Mouse (Mus musculus) limb, embryonic 14.5 days (tissue): ENCODE data around the gene Mbtd1. TPM values are rescaled to one million over a fixed set of nuclear protein-coding genes. Genes with fewer than 3 reads are reported as not detected.

Experiments used
- ATAC-seq: fragments of 200-750 bp; cut with Nextera tagmentation; 2 replicates; pipeline ENCODE4 v1.8.0; 2017; ENCODE audit warnings: low read depth, moderate number of reproducible peaks, moderate TSS enrichment; ENCODE audit not compliant: low FRiP score
- DNase-seq: peaks from one replicate; pipeline ENCODE4 v3.0.0-alpha.2; 2015; ENCODE audit warnings: low spot score
- H3K27ac ChIP-seq: fragments of 300-500 bp; sonication (generic); replicated peaks from 2 replicates; pipeline ENCODE4 v1.5.1; 2014; ENCODE audit warnings: low read depth, mild to moderate bottlenecking, low read length, moderate library complexity, mixed read lengths
- H3K27me3 ChIP-seq: fragments of 300-500 bp; sonication (generic); 2 replicates; pipeline ENCODE4 v1.6.1; 2014; ENCODE audit warnings: low read length, mixed read lengths; ENCODE audit not compliant: control insufficient read depth, insufficient read depth
- H3K36me3 ChIP-seq: fragments of 300-500 bp; sonication (generic); 2 replicates; pipeline ENCODE4 v1.6.1; 2014; ENCODE audit warnings: mild to moderate bottlenecking, low read length, moderate library complexity, mixed read lengths; ENCODE audit not compliant: control insufficient read depth, insufficient read depth
- H3K4me1 ChIP-seq: fragments of 300-500 bp; sonication (generic); 2 replicates; pipeline ENCODE4 v1.6.1; 2014; ENCODE audit warnings: antibody characterized with exemption, low read length, mixed read lengths; ENCODE audit not compliant: control insufficient read depth, insufficient read depth
- H3K4me2 ChIP-seq: fragments of 300-500 bp; sonication (generic); replicated peaks from 2 replicates; pipeline ENCODE4 v1.6.1; 2014; ENCODE audit warnings: low read depth, mild to moderate bottlenecking, low read length, moderate library complexity; ENCODE audit not compliant: severe bottlenecking
- H3K4me3 ChIP-seq: fragments of 300-500 bp; sonication (generic); replicated peaks from 2 replicates; pipeline ENCODE4 v1.5.1; 2014; ENCODE audit warnings: low read length
- H3K9ac ChIP-seq: fragments of 300-500 bp; sonication (generic); 2 replicates; pipeline ENCODE4 v1.6.1; 2014; ENCODE audit warnings: mild to moderate bottlenecking, low read depth, low read length, moderate library complexity; ENCODE audit not compliant: severe bottlenecking
- H3K9me3 ChIP-seq: fragments of 300-500 bp; sonication (generic); 2 replicates; pipeline ENCODE4 v1.6.1; 2016; ENCODE audit warnings: low read length; ENCODE audit not compliant: control insufficient read depth
- POLR2A ChIP-seq: fragments of 200-500 bp; IDR thresholded peaks from 2 replicates; pipeline ENCODE4 v1.8.0; 2012; ENCODE audit warnings: inconsistent platforms, mild to moderate bottlenecking, moderate library complexity, borderline replicate concordance; ENCODE audit not compliant: insufficient read depth, insufficient read length; ENCODE audit errors: extremely low read depth
- WGBS: fragments of 180-500 bp; shearing (Covaris S2); extraction: QIAGEN DNeasy Blood & Tissue Kit; methylation state at CpG from one replicate; pipeline ENCODE4 v1.1.7; 2014; 5-methylcytosine and 5-hydroxymethylcytosine counted together
- polyA plus RNA-seq, 2 experiments: library from polyadenylated mRNA; depleted of rRNA in 1 of 2; stranded (reverse) in 1 of 2; unstranded in 1 of 2; fragments of >200 nt; fragmentation: Nextera tagmentation in 1 of 2; extraction: Ambion mirVana in 1 of 2; gene quantifications; 2 replicates each; pipeline versions ENCODE4 v1.2.1 to v1.2.3; 2012 to 2014

The Mbtd1 gene
- polyA plus RNA-seq, 2 experiments, result 23.8 to 36.3 TPM

DNA sequence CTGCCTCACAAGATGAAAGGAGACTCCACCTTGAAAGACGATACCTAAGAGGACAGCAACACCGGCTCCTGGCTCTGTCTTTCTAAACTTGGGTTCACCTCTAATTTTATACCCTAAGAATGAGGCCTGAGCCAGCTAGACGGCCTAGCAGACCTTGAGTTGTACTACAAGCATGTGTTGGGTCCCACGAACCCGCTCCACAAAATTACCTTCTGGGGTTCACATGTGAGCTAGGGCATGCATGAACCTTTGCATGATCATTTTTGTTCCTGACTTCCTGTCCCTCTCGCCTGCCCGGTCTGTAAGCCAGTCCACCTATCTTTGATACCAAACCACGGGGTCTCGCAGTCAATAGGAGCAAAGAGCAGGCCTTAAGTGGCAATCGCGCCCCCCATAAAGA is 81.7 kb downstream of the Mbtd1 start:
- TF ChIP-seq POLR2A, result no peak
- WGBS, result under 1% methylated on average over 11 of the region's 11 CpGs
- H3K9me3 ChIP-seq, result no peaks in the 10 kb centered on the region
- peak overlapping the region; percentile 62 for H3K9ac ChIP-seq
- ATAC-seq (no peak), DNase-seq (no peak)
- H3K4me3 ChIP-seq, result peak overlapping the region; percentile 75
- peak overlapping the region; percentile 78 for H3K4me2 ChIP-seq
- H3K4me1 ChIP-seq, result 0 out of 2 replicates have a peak, but pooled peaks cover 7% of the 10 kb centered on the region
- peak overlapping the region; percentile 63; the same call in 1 of the 2 replicates for H3K27ac ChIP-seq
- H3K36me3 ChIP-seq, result peaks cover 32% of the 10 kb centered on the region
- H3K27me3 ChIP-seq, result no peaks in the 10 kb centered on the region

GRCm38 (mm10) chr11:93968005-93968847 is 82.6 kb downstream of the Mbtd1 start, which contains the start of the genes Gm20390 and Nme1:
Gm20390 (minus strand) TSS chr11:93968293.
Nme1 (minus strand) TSS chr11:93968521.
- Histone ChIP-seq H3K27ac (peak within 1 kb of the TSS; percentile 63), H3K9ac (peak within 1 kb of the TSS; percentile 62), H3K36me3 (peaks cover 23% of the 10 kb centered on the region), H3K9me3 (no peaks in the 10 kb centered on the region), H3K4me1 (0 out of 2 replicates have a peak, but pooled peaks cover 7% of the 10 kb centered on the region), H3K27me3 (no peaks in the 10 kb centered on the region), H3K4me2 (peak within 1 kb of the TSS; percentile 78), H3K4me3 (peak within 1 kb of the TSS; percentile 75)
- peak; percentile 97 for ATAC-seq
- under 1% methylated on average over 40 of the region's 40 CpGs for WGBS
- no peak for TF ChIP-seq POLR2A
- peak; percentile 97 for DNase-seq

DNA sequence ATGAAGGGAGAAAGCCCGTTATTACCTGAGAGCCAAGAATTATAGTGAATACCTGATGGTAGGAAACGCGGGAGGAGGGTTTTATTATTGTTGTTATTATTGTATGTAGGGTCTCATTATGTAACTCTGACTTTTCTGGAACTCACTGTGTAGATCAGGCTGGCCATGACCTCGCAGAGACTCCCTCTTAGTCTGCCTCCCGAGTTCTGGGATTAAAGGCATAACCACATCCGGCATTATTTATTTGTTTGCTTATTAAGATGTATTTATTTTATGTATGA is 83.1 kb downstream of the Mbtd1 start:
- Histone ChIP-seq H3K9me3 (no peaks in the 10 kb centered on the region), H3K27ac (no peak overlapping the region), H3K4me1 (0 out of 2 replicates have a peak, but pooled peaks cover 7% of the 10 kb centered on the region), H3K4me2 (peak overlapping the region; percentile 48), H3K9ac (no peak overlapping the region), H3K27me3 (no peaks in the 10 kb centered on the region), H3K36me3 (peaks cover 19% of the 10 kb centered on the region), H3K4me3 (peak overlapping the region; percentile 75)
- 45% methylated on average over 6 of the region's 6 CpGs for WGBS
- ATAC-seq, result no peak
- no peak for DNase-seq
- no peak for TF ChIP-seq POLR2A

DNA sequence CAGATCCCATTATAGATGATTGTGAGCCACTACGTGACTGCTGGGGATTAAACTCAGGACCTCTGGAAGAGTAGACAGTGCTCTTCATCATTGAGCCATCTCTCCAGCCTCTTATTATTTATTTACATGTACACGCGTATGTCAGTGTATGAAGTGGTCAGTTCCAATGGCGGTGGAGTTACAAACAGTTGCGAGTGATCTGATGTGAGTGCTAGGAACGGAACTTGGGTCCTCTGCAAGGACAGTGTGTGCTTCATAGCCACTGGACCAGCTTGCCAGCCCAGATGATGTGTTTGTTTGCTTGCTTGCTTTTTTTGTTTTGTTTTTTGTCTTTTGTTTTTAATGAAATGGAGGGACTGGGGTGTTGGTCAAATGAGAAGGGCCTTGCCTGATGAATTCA is 83.5 kb downstream of the Mbtd1 start:
- Histone ChIP-seq H3K27me3 (no peaks in the 10 kb centered on the region), H3K4me1 (0 out of 2 replicates have a peak, but pooled peaks cover 7% of the 10 kb centered on the region), H3K36me3 (peaks cover 15% of the 10 kb centered on the region), H3K27ac (no peak overlapping the region), H3K9me3 (no peaks in the 10 kb centered on the region), H3K4me3 (no peak overlapping the region), H3K4me2 (no peak overlapping the region), H3K9ac (no peak overlapping the region)
- no peak for DNase-seq
- no peak for ATAC-seq
- WGBS, result 92% methylated on average over 6 of the region's 6 CpGs
- no peak for TF ChIP-seq POLR2A

DNA sequence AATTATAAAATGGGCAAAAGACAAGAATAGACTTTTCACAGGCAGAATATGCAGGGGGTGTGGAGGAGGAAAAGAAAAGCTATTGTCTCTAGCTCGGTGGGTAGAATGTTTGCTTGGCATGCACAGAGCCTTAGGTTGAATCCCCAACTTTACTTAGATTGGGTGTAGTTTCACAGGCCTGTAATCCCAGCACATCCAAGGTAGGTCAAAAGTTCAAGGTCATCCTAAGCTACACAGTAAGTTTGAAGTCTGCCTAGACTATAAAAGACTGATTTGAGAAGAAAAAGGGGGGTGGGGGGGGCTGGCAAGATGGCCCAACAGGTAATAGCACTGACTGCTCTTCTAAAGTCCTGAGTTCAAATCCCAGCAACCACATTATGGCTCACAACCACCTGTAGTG is 84.1 kb downstream of the Mbtd1 start:
- no peak overlapping the region for H3K4me2 ChIP-seq
- H3K27ac ChIP-seq, result no peak overlapping the region
- H3K4me1 ChIP-seq, result 0 out of 2 replicates have a peak, but pooled peaks cover 7% of the 10 kb centered on the region
- no peaks in the 10 kb centered on the region for H3K27me3 ChIP-seq
- DNase-seq (no peak), ATAC-seq (no peak)
- no peak overlapping the region for H3K4me3 ChIP-seq
- no peaks in the 10 kb centered on the region for H3K9me3 ChIP-seq
- TF ChIP-seq POLR2A, result no peak
- H3K9ac ChIP-seq, result no peak overlapping the region
- WGBS, result 86% methylated on average over 1 of the region's 1 CpGs
- peaks cover 10% of the 10 kb centered on the region for H3K36me3 ChIP-seq
